In the genomic region with DNA sequence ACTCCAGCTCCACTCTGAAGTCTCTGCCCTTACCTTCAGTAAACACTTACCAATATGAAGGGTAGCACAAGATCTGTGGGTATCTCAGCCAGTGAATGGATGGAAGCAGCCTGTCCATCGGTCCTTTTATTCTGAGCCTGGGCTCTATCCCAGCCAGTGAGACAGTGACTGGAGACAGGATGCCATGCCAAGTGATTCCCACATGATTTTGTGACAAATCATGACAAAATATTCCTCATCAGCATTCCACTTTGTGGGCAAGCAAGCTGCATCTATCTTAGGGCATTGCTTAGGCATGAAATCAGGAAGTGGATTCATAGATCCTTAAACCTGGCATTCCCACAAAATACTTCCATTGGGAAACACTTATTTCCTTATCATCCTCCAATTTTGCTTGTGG, we compare ENCODE assay signal across 31 mouse cellular contexts. TPM values are rescaled to one million over a fixed set of nuclear protein-coding genes. Genes with fewer than 3 reads are reported as not detected.
"Had no signal": no experiment of that assay in that cellular context is flagged by ENCODE, and none has a peak within 500 bp of the region (broad histone marks: within the 10 kb centered on the region; RNA-seq: fewer than 3 reads in every experiment).

A gene (minus strand): TSS at position 101 of the 400 bp plus-strand sequence.

- H3K27ac ChIP-seq: heart, adult 2 months; heart, embryonic 13.5 days; heart, embryonic 15.5 days; hindbrain, embryonic 13.5 days; hindbrain, embryonic 15.5 days; hindbrain, postnatal 0 days; layer of hippocampus, adult 2 months; left cerebral cortex, adult 2 months; limb, embryonic 10.5 days; limb, embryonic 12.5 days; liver, embryonic 13.5 days had no signal

- H3K27me3 ChIP-seq: heart, embryonic 13.5 days; heart, embryonic 15.5 days; hindbrain, embryonic 13.5 days; hindbrain, embryonic 15.5 days; limb, embryonic 12.5 days; liver, embryonic 13.5 days had no signal

- H3K4me1 ChIP-seq: heart, embryonic 13.5 days; heart, embryonic 15.5 days; hindbrain, embryonic 13.5 days; hindbrain, embryonic 15.5 days; limb, embryonic 10.5 days; limb, embryonic 12.5 days; liver, embryonic 13.5 days had no signal

- H3K4me2 ChIP-seq: heart, embryonic 11.5 days; heart, embryonic 13.5 days; heart, embryonic 15.5 days; hindbrain, embryonic 13.5 days; hindbrain, embryonic 15.5 days; limb, embryonic 12.5 days; liver, embryonic 11.5 days; liver, embryonic 13.5 days had no signal

- H3K36me3 ChIP-seq: heart, embryonic 13.5 days; heart, embryonic 15.5 days; hindbrain, embryonic 13.5 days; hindbrain, embryonic 15.5 days; limb, embryonic 10.5 days; limb, embryonic 12.5 days; liver, embryonic 13.5 days had no signal

- H3K4me3 ChIP-seq: heart, adult 2 months; heart, embryonic 13.5 days; heart, embryonic 15.5 days; hindbrain, embryonic 13.5 days; hindbrain, embryonic 15.5 days; layer of hippocampus, adult 2 months; left cerebral cortex, adult 2 months; limb, embryonic 10.5 days; limb, embryonic 12.5 days; liver, embryonic 13.5 days had no signal

- H3K9me3 ChIP-seq: heart, embryonic 13.5 days; heart, embryonic 15.5 days; hindbrain, embryonic 13.5 days; hindbrain, embryonic 15.5 days; limb, embryonic 10.5 days; limb, embryonic 12.5 days; liver, embryonic 13.5 days had no signal

- H3K9ac ChIP-seq: heart, embryonic 13.5 days; heart, embryonic 15.5 days; hindbrain, embryonic 13.5 days; hindbrain, embryonic 15.5 days; limb, embryonic 12.5 days; liver, embryonic 13.5 days had no signal

- ATAC-seq: hindbrain, postnatal 0 days; intestine, embryonic 16.5 days had no signal

- DNase-seq: gastrocnemius, postnatal 14 days; gastrocnemius, postnatal 36 days; heart, adult 11 months; heart, adult 2 months; heart, postnatal 14 days; heart, postnatal 36 days; kidney, adult 11 months; kidney, adult 8-10 months; kidney, postnatal 10 days; kidney, postnatal 25 days; kidney, postnatal 4 days; liver; liver, embryonic 13.5 days had no signal

RNA-seq across cellular contexts. Expression of the gene that starts here (rescaled TPM):
- polyA plus RNA-seq: gonadal fat pad, adult 2 months; heart, adult 2 months; heart, embryonic 11.5 days; heart, embryonic 13.5 days; heart, embryonic 15.5 days; heart, postnatal 0 days; hindbrain, embryonic 11.5 days; hindbrain, embryonic 13.5 days; hindbrain, embryonic 15.5 days; hindbrain, postnatal 0 days; intestine, embryonic 14.5 days; intestine, embryonic 16.5 days; kidney, embryonic 14.5 days; limb, embryonic 10.5 days; limb, embryonic 12.5 days; limb, embryonic 14.5 days; liver, embryonic 11.5 days; liver, embryonic 13.5 days had no signal
